Mouse (Mus musculus): ENCODE results near the gene Kmt2b. TPM values are rescaled to one million over a fixed set of nuclear protein-coding genes. Genes with fewer than 3 reads are reported as not detected.

The Kmt2b gene
- polyA plus RNA-seq, 1 experiment: 45.9 TPM

GRCm38 (mm10) chr7:30572389-30572788, 16.1 kb downstream of the Kmt2b start:
- no peak for DNase-seq (ENCODE audit: extremely low spot score in 1 of 2, low spot score in 1 of 2)

GRCm38 (mm10) chr7:30567555-30567954, 21.0 kb downstream of the Kmt2b start:
- no peak for DNase-seq (ENCODE audit: extremely low spot score in 1 of 2, low spot score in 1 of 2)

- DNase-seq (ENCODE audit: extremely low spot score in 1 of 2, low spot score in 1 of 2): no peak
Observed at GRCm38 (mm10) chr7:30566033-30566432, 22.5 kb downstream of the Kmt2b start.

GRCm38 (mm10) chr7:30564970-30565571, 23.5 kb downstream of the Kmt2b start, which contains the start of gene Igflr1:
TSS of gene Igflr1 (plus strand) at chr7:30565427.
- DNase-seq (ENCODE audit: extremely low spot score in 1 of 2, low spot score in 1 of 2): no peak

GRCm38 (mm10) chr7:30563906-30564280, 24.6 kb downstream of the Kmt2b start:
- DNase-seq (ENCODE audit: extremely low spot score in 1 of 2, low spot score in 1 of 2): no peak

- peak; percentile 95 to 97 for DNase-seq (ENCODE audit: extremely low spot score in 1 of 2, low spot score in 1 of 2)
Observed at GRCm38 (mm10) chr7:30563117-30563905, 25.2 kb downstream of the Kmt2b start, which contains the start of the genes U2af1l4, Gm49396 and Psenen. TSS of gene U2af1l4 (plus strand) at chr7:30563301. TSS of gene Gm49396 (plus strand) at chr7:30563344. TSS of gene Psenen (minus strand) at chr7:30563627.

GRCm38 (mm10) chr7:30562526-30563116, 25.9 kb downstream of the Kmt2b start:
- peak in 1 of 2 experiments; percentile 41 for DNase-seq (ENCODE audit: extremely low spot score in 1 of 2, low spot score in 1 of 2)

GRCm38 (mm10) chr7:30560296-30560695, 28.2 kb downstream of the Kmt2b start:
- DNase-seq (ENCODE audit: extremely low spot score in 1 of 2, low spot score in 1 of 2): no peak

GRCm38 (mm10) chr7:30559443-30559954, 29.0 kb downstream of the Kmt2b start, which contains the start of gene Lin37:
TSS of gene Lin37 (minus strand) at chr7:30559838.
- peak; percentile 99 for DNase-seq (ENCODE audit: extremely low spot score in 1 of 2, low spot score in 1 of 2)

- peak in 1 of 2 experiments; percentile 39 for DNase-seq (ENCODE audit: extremely low spot score in 1 of 2, low spot score in 1 of 2)
Observed at GRCm38 (mm10) chr7:30558656-30559442, 29.7 kb downstream of the Kmt2b start.

GRCm38 (mm10) chr7:30557901-30558514, 30.5 kb downstream of the Kmt2b start:
- DNase-seq (ENCODE audit: extremely low spot score in 1 of 2, low spot score in 1 of 2): peak in 1 of 2 experiments; percentile 47

- no peak for DNase-seq (ENCODE audit: extremely low spot score in 1 of 2, low spot score in 1 of 2)
Observed at GRCm38 (mm10) chr7:30556894-30557536, 31.5 kb downstream of the Kmt2b start.

GRCm38 (mm10) chr7:30553810-30554584, 34.5 kb downstream of the Kmt2b start:
- no peak for DNase-seq (ENCODE audit: extremely low spot score in 1 of 2, low spot score in 1 of 2)

- DNase-seq (ENCODE audit: extremely low spot score in 1 of 2, low spot score in 1 of 2): peak in 1 of 2 experiments; percentile 44
Observed at GRCm38 (mm10) chr7:30553021-30553589, 35.4 kb downstream of the Kmt2b start.

- DNase-seq (ENCODE audit: extremely low spot score in 1 of 2, low spot score in 1 of 2): peak; percentile 97 to 98
Observed at GRCm38 (mm10) chr7:30552102-30553020, 36.2 kb downstream of the Kmt2b start, which contains the start of the genes Hspb6 and Proser3. TSS of gene Hspb6 (plus strand) at chr7:30552178. TSS of gene Proser3 (minus strand) at chr7:30552299.

- peak in 1 of 2 experiments; percentile 44 for DNase-seq (ENCODE audit: extremely low spot score in 1 of 2, low spot score in 1 of 2)
Observed at GRCm38 (mm10) chr7:30551445-30552101, 37.0 kb downstream of the Kmt2b start.

All from frontal cortex, adult 2 months (tissue).